Mouse (Mus musculus): ENCODE measurements around the gene Efcab5. TPM values are rescaled to one million over a fixed set of nuclear protein-coding genes. Genes with fewer than 3 reads are reported as not detected.

The Efcab5 gene
- polyA plus RNA-seq, 1 experiment from 2014 or later = 0.07 TPM

DNA sequence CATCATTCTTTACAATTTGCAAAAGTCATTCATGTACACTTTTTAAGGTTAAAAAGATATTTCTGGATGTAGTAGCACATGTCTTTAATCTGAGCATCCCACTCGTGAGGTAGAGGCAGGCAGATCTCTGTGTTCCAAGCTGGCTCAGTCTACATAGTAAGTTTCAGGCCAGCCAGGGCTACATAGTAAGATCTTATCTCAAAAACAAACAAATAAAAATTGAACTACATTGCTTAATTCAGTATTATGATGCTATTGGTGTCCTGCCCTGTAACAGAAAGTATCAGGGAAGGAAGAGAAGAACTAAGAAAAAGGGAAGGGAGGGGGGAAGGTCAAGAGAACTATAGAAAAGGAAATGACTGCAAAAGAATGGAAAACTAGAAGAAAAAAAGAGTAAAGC lies 6.0 kb upstream of the Efcab5 start:
- no peaks in the 10 kb centered on the region for H3K79me2 ChIP-seq (ENCODE audit: inconsistent target)
- WGBS (ENCODE audit: missing documents) = 100% methylated on average over 1 of the region's 1 CpGs

DNA sequence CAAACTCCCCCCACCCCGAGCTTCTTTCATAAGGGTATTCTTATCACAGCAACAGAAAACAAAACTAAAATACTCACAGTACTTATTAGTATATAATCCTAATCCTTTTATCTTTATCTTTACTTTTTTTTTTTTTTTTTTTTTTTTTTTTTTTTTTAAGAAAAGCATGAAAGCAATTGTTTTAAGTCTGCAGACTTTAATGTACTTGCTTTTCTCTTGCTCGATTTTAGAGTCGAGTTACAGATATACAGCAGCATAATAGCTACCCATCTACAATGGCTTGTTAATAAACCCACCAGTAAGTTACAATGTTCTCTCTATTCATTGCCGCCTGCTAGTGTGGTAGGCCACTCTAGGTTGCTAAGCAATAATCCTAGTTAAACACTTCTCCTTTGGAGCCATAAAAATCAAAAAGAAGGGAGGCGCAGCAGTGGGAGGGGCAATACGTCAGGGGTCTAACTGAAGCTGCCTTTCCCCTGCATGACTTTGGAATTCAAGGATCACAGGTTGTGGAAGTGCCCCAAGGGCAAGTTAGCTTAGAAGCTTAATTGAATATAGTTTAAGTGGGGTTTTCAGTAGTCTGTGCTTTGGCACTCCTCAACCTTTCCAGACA lies 5.3 kb upstream of the Efcab5 start:
- H3K79me2 ChIP-seq (ENCODE audit: inconsistent target) = no peaks in the 10 kb centered on the region
- H3K36me3 ChIP-seq (ENCODE audit: inconsistent target) = no peaks in the 10 kb centered on the region
- no peak overlapping the region for H3K27ac ChIP-seq
- H3K4me3 ChIP-seq (ENCODE audit: inconsistent target) = no peak overlapping the region
- WGBS (ENCODE audit: missing documents) = 87% methylated on average over 6 of the region's 6 CpGs

More for the DNA sequence above, 6.0 kb upstream of the Efcab5 start:
- H3K27ac ChIP-seq = no peak overlapping the region
- H3K36me3 ChIP-seq (ENCODE audit: inconsistent target) = no peaks in the 10 kb centered on the region
- H3K4me3 ChIP-seq (ENCODE audit: inconsistent target) = no peak overlapping the region

DNA sequence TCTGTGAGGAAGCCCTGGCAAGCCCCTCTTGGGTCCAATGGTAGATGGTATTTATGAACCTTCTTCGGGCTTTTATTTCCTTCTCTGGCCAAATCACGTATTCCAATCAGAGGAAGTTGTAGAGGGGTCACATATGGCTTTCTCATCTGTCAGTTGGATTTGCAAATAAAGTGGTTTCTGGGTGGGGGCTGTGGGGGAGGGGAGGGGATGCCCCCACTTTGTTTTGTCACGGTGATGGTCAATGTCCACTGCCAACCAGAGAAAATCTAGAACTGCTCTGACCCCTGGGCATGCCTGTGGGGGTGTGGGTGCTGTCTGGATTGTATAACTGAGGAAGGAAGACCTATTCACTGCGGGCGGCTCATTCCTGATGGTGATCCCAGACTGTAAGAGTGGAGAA lies 4.6 kb upstream of the Efcab5 start:
- H3K27ac ChIP-seq = no peak overlapping the region
- no peak overlapping the region for H3K4me3 ChIP-seq (ENCODE audit: inconsistent target)
- H3K36me3 ChIP-seq (ENCODE audit: inconsistent target) = no peaks in the 10 kb centered on the region
- WGBS (ENCODE audit: missing documents) = 76% methylated on average over 5 of the region's 5 CpGs
- H3K79me2 ChIP-seq (ENCODE audit: inconsistent target) = no peaks in the 10 kb centered on the region

DNA sequence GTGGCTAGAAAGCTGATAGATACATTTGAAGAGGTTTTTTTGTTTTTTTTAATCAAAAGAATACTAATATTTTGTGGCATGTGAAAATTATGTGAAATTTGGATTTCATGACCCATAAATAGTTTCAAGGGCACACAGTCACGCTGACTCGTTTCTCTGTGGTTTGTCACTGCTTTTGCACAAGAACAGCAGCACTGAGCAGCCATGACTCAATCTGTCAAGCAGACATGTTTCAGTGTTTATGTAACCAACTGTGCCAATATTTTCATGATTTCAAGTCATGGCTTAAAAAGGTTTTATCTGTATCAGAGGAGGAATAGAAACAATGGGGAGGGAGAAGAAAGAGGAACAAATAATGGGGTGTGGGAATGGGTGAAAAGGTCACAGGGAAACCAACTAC lies 3.8 kb downstream of the Efcab5 start:
- H3K4me3 ChIP-seq (ENCODE audit: inconsistent target) = no peak overlapping the region

DNA sequence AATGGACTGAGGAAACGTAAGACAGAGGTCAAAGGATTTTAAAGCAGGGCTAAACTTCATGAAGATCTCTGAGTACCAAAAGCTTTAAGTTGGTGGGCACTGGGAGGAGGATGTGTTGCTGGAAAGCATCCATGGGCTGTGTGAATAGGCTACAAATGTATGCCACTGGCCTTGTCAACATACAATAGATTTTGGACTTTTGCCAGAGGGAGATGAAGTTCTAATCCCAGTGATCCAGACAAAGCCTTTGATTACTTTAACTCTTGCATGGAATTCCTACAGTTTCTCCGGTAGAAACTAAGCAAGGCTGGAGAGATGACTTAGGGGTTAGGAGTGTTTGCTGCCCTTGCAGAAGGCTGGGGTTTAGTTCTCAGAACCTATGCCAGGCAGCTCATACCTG lies 6.2 kb downstream of the Efcab5 start:
- Histone ChIP-seq H3K27ac (no peak overlapping the region), H3K4me3 (ENCODE audit: inconsistent target) (no peak overlapping the region), H3K79me2 (ENCODE audit: inconsistent target) (no peaks in the 10 kb centered on the region), H3K36me3 (ENCODE audit: inconsistent target) (no peaks in the 10 kb centered on the region)
- 96% methylated on average over 2 of the region's 2 CpGs for WGBS (ENCODE audit: missing documents)

More for the DNA sequence above, 3.8 kb downstream of the Efcab5 start:
- Histone ChIP-seq H3K27ac (no peak overlapping the region), H3K36me3 (ENCODE audit: inconsistent target) (no peaks in the 10 kb centered on the region), H3K79me2 (ENCODE audit: inconsistent target) (no peaks in the 10 kb centered on the region)
- 6% methylated on average over 2 of the region's 2 CpGs for WGBS (ENCODE audit: missing documents)

DNA sequence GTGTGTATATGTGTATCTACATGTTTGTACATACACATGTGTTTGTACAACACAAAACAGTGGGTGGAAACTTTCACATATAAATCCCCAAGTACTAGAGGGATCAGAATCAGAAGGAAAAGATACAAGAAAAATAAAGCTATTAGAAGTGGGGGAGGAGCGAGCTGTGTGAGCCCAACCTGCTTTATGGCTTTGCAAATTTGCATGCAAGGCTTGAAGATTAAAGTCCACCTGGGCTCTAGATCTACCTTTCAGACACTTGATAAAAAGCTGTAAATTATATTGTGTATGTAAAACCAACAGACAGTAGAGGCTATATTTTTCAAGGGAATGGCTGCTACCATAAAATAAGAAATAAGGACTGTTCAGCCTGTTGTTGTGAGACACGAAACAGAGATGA lies 6.7 kb downstream of the Efcab5 start:
- Histone ChIP-seq H3K4me3 (ENCODE audit: inconsistent target) (no peak overlapping the region), H3K36me3 (ENCODE audit: inconsistent target) (no peaks in the 10 kb centered on the region), H3K27ac (no peak overlapping the region), H3K79me2 (ENCODE audit: inconsistent target) (no peaks in the 10 kb centered on the region)
- 91% methylated on average over 2 of the region's 2 CpGs for WGBS (ENCODE audit: missing documents)

DNA sequence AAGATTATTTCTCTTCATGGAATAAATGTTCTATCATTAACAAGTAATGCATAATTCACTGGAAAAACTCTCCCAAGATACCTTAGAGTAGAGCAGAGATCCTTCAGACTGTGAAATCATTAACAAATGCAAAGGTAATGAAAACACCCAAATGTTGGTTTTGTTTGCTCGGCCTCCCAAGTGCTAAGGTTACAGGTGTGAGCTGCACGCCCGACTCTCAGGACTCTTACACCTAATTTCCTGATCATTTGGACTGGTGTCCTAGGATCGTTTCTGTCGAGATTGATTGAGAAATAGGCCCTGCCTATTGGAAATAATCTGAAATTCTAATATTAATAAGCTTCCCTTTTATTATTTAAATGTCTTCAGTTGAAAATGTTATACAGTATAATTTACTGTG lies 7.2 kb downstream of the Efcab5 start:
- Histone ChIP-seq H3K36me3 (ENCODE audit: inconsistent target) (no peaks in the 10 kb centered on the region), H3K27ac (no peak overlapping the region), H3K4me3 (ENCODE audit: inconsistent target) (no peak overlapping the region), H3K79me2 (ENCODE audit: inconsistent target) (no peaks in the 10 kb centered on the region)
- 93% methylated on average over 5 of the region's 5 CpGs for WGBS (ENCODE audit: missing documents)

DNA sequence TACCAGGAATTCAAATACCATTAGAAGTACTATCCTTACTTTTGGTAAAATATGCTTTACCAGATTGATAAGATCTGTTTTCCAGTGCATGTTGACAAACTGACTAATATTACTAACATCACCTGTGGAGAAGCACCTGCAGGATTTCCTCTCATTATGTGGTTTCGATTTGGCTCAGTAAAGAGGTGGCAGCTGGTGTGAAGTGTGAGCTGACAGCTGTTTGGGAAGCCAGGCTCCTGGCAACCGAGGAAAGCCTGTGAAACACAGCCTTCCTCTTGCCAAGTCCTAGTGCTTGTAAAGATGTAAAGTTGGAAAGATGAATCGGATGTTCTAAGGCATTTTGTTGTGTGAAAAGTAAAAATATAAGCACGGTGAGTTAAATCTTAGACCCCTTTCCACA lies 7.9 kb downstream of the Efcab5 start:
- no peak overlapping the region for H3K4me3 ChIP-seq (ENCODE audit: inconsistent target)
- H3K79me2 ChIP-seq (ENCODE audit: inconsistent target) = no peaks in the 10 kb centered on the region
- H3K27ac ChIP-seq = no peak overlapping the region
- 58% methylated on average over 4 of the region's 4 CpGs for WGBS (ENCODE audit: missing documents)
- H3K36me3 ChIP-seq (ENCODE audit: inconsistent target) = no peaks in the 10 kb centered on the region

DNA sequence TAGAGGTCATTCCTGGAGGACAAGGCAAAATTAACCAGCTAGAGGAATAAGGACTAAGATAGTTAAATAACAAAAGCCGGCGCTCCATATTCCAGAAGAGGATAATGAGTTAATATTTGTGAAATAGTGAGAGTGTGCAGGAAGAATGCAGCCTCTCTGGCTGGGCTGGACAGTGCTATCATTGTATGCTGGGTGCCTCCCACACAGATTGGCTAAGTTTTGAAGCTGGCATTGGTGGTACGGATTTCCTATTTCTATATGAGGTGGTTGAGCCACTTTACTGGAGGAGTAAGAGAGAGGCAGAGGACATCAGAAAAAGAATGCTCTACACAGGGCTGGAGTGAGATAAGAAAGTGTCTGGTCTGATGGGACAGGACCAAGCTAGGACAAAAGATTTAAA lies 9.0 kb downstream of the Efcab5 start:
- Histone ChIP-seq H3K27ac (no peak overlapping the region), H3K79me2 (ENCODE audit: inconsistent target) (no peaks in the 10 kb centered on the region), H3K36me3 (ENCODE audit: inconsistent target) (no peaks in the 10 kb centered on the region), H3K4me3 (ENCODE audit: inconsistent target) (no peak overlapping the region)
- WGBS (ENCODE audit: missing documents) = 100% methylated on average over 3 of the region's 3 CpGs

DNA sequence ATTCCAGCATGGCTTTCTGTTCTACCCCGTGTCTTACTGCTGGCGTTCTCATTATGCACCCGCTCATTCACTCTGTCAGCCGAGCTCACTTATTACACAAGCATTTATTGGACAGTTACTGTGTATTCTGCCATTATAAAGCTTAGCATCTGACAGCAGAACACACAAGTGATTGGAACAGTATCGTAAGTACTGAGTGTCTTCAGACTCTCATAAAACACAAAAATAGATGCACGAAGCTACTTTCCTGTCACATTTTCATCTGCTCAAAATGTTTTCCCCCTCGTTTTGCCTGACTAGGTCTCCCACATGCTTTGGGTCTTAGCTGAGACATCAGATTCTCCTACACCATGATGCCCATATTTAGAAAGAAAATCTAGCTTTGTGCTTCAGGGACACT lies 14.2 kb downstream of the Efcab5 start:
- Histone ChIP-seq H3K4me3 (ENCODE audit: inconsistent target) (no peak overlapping the region), H3K27ac (no peak overlapping the region), H3K79me2 (ENCODE audit: inconsistent target) (no peaks in the 10 kb centered on the region), H3K36me3 (ENCODE audit: inconsistent target) (no peaks in the 10 kb centered on the region)
- 93% methylated on average over 7 of the region's 7 CpGs for WGBS (ENCODE audit: missing documents)

DNA sequence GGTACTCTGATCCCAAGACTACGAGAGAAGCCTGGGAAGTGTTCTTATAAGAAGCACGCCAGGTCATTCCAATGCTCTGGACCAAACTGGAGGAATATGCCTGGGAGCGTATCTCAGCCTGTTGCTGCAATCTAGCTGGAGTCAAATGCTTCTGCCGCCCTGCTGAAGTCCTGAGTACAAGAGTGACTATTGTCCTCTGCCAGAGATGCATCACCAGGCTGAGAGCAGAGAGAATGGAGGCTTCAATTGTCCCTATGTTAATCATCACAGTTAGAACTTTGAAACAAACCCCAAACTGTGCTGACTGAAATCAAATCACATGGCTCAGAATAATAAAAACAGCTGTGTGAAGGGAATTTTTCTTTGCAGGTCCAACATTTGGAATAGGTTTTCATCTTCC lies 15.0 kb downstream of the Efcab5 start:
- Histone ChIP-seq H3K36me3 (ENCODE audit: inconsistent target) (no peaks in the 10 kb centered on the region), H3K27ac (no peak overlapping the region), H3K79me2 (ENCODE audit: inconsistent target) (no peaks in the 10 kb centered on the region), H3K4me3 (ENCODE audit: inconsistent target) (no peak overlapping the region)
- 97% methylated on average over 4 of the region's 4 CpGs for WGBS (ENCODE audit: missing documents)

DNA sequence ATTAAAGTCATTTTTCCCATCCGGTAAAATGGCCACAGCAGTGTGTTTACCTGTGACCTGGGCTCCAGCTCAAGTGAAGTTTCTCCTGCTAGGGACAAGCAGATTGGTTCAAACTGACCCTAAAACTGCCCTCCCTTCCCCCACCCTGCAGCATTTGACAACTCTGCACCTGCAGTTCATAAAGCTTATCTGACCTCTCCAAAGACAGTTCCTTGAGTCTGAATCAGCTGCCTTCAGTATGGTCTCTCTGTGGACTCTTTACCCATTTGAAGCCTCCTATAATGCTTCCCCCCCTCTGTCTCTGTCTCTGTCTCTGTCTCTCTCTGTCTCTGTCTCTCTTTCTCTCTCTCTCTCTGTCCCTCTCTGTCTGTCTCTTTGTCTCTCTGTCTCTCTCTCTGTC lies 28.0 kb downstream of the Efcab5 start:
- Histone ChIP-seq H3K36me3 (ENCODE audit: inconsistent target) (no peaks in the 10 kb centered on the region), H3K4me3 (ENCODE audit: inconsistent target) (no peak overlapping the region), H3K27ac (no peak overlapping the region), H3K79me2 (ENCODE audit: inconsistent target) (no peaks in the 10 kb centered on the region)
- 40% methylated on average over 1 of the region's 1 CpGs for WGBS (ENCODE audit: missing documents)

DNA sequence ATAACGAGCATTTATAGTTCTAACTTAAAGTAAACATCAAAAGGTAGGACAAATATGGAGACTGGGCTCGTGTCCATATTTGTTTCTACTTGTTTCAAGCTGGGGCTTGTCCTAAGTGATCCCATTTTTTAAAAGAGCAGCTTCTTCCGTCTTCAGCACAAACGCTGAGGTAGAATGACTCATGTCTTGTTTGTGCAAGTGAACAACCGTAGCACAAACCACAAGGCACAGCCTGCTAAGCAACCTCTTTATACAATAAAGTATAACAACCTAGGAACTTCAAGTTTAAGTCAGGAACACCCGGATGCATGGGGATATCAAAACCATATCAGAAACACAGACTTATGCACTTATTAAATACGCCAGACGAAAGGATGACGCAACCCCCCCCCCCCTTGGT lies 28.4 kb downstream of the Efcab5 start:
- H3K36me3 ChIP-seq (ENCODE audit: inconsistent target) = no peaks in the 10 kb centered on the region
- WGBS (ENCODE audit: missing documents) = 28% methylated on average over 8 of the region's 9 CpGs
- no peak overlapping the region for H3K4me3 ChIP-seq (ENCODE audit: inconsistent target)
- no peak overlapping the region for H3K27ac ChIP-seq
- H3K79me2 ChIP-seq (ENCODE audit: inconsistent target) = no peaks in the 10 kb centered on the region

DNA sequence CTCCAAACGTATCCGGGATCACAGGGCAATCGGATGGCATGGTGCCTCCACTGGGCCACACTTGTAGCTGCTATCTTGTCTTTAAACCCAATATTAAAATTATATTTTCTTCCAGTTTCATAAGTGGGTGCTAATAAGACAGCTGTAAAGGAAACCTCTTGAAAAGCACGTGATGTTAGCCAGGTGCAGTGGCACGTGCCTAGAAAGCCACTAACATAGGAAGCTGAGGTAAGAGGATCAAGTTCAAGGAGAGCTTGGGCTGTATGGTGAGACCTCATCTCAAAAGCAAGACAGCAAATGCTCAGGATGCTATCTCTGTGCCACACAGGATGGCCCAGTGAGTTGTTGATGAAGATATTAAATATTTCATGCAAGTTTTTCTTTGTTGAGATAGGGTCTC lies 34.6 kb downstream of the Efcab5 start:
- H3K36me3 ChIP-seq (ENCODE audit: inconsistent target) = no peaks in the 10 kb centered on the region
- H3K4me3 ChIP-seq (ENCODE audit: inconsistent target) = no peak overlapping the region
- no peak overlapping the region for H3K27ac ChIP-seq
- no peaks in the 10 kb centered on the region for H3K79me2 ChIP-seq (ENCODE audit: inconsistent target)
- WGBS (ENCODE audit: missing documents) = 90% methylated on average over 5 of the region's 5 CpGs

DNA sequence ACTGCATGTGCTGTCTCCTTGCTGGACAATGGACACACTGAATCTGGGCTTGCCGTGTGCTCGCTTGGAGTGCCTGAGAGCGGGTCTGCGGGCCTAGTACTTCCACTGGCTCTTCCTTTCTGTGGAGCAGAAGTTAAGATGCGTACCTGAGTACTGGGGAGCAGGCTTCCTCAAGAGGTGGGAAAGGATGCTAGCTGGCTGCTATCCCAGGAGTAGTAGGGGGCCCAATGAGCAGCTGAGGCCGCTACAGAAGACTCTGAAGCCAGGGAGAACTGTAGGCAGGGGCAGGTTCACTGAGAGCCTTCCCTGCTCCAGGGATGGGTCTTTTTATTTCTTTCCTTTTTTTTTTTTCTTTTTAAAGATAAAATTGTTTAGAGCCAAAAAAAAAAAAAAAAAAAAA lies 38.0 kb downstream of the Efcab5 start:
- Histone ChIP-seq H3K27ac (no peak overlapping the region), H3K36me3 (ENCODE audit: inconsistent target) (no peaks in the 10 kb centered on the region)
- 97% methylated on average over 6 of the region's 6 CpGs for WGBS (ENCODE audit: missing documents)

More for the DNA sequence above, 38.0 kb downstream of the Efcab5 start:
- no peaks in the 10 kb centered on the region for H3K79me2 ChIP-seq (ENCODE audit: inconsistent target)
- no peak overlapping the region for H3K4me3 ChIP-seq (ENCODE audit: inconsistent target)

All from macrophage (primary cell).